20 mouse cellular contexts compared by ENCODE assay signal in the genomic region with DNA sequence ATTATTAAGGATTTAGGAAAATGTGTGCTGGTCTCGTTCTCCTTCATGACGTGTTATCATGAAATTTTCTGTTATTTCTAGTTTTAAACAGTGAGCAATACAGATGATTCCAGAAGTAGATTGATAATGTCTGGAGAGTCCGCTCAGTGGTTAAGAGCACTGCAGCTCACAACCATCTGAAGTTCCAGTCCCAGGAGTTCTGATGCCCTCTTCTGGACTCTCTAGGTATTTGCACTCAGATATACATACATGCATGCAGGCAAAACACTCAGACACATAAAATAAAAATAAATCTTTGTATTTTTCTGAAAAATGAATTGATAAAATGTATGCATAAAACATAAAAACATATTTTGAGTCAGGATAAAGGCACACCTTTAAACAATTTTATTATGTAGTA.
DNase-seq lines count a peak whose midpoint lies in the region; ATAC-seq and TF ChIP-seq lines count a peak whose summit lies in the region.
"Had no signal": no experiment of that assay in that cellular context is flagged by ENCODE, and none has a peak within 500 bp of the region (broad histone marks: within the 10 kb centered on the region; RNA-seq: fewer than 3 reads in every experiment).

No protein-coding gene starts in this region.

- no peak for TF ChIP-seq POLR2A in heart, adult 2 months (IDR thresholded peaks at IDR 0.05; ENCODE audit: insufficient read depth, low read depth, low read length)

- TF ChIP-seq EP300 in heart, adult 2 months (IDR thresholded peaks at IDR 0.05; ENCODE audit: insufficient read depth, low read depth, low read length) = no peak

- no peak overlapping the region for H3K4me3 ChIP-seq in heart, adult 2 months
- H3K4me3 ChIP-seq in left cerebral cortex, adult 2 months = no peak overlapping the region
- no peak overlapping the region for H3K4me3 ChIP-seq in E14TG2a.4 (replicated peaks; ENCODE audit: low read length)
- H3K4me3 ChIP-seq: embryonic facial prominence, embryonic 13.5 days; hindbrain, embryonic 12.5 days; intestine, embryonic 15.5 days; limb, embryonic 10.5 days; liver, embryonic 13.5 days; megakaryocyte, embryonic 14.5 days had no signal

- H3K9ac ChIP-seq in heart, adult 2 months (ENCODE audit: low read depth, low read length) = no peak overlapping the region
- H3K9ac ChIP-seq: embryonic facial prominence, embryonic 13.5 days; hindbrain, embryonic 12.5 days; intestine, embryonic 15.5 days; liver, embryonic 13.5 days had no signal

- H3K36me3 ChIP-seq in heart, adult 2 months (ENCODE audit: control insufficient read depth, insufficient read depth, low read length) = no peaks in the 10 kb centered on the region
- no peaks in the 10 kb centered on the region for H3K36me3 ChIP-seq in E14TG2a.4 (ENCODE audit: insufficient read depth, low read length)
- H3K36me3 ChIP-seq: embryonic facial prominence, embryonic 13.5 days; hindbrain, embryonic 12.5 days; intestine, embryonic 15.5 days; limb, embryonic 10.5 days; liver, embryonic 13.5 days had no signal

- no peaks in the 10 kb centered on the region for H3K79me2 ChIP-seq in heart, adult 2 months (replicated peaks; ENCODE audit: control insufficient read depth, insufficient read depth, low read length)

- no peak for DNase-seq in heart, adult 2 months
- no peak for DNase-seq in heart, postnatal 36 days
- DNase-seq in left cerebral cortex, adult 2 months (ENCODE audit: extremely low spot score in 1 of 2, low spot score in 2 of 2) = no peak
- DNase-seq in left cerebral cortex, adult 11 months (ENCODE audit: low spot score) = no peak
- DNase-seq in Patski (ENCODE audit: low read depth, low spot score) = no peak
- DNase-seq in adrenal gland, postnatal 36 days = no peak
- DNase-seq: cerebellum, postnatal 14 days; gastrocnemius, postnatal 25 days; liver, embryonic 13.5 days; lung, postnatal 14 days; right cerebral cortex, postnatal 4 days; thymus, postnatal 36 days had no signal

- no peaks in the 10 kb centered on the region for H3K27me3 ChIP-seq in heart, adult 2 months (ENCODE audit: control insufficient read depth, insufficient read depth, low read length)
- no peaks in the 10 kb centered on the region for H3K27me3 ChIP-seq in E14TG2a.4 (ENCODE audit: insufficient read depth, low read length)
- H3K27me3 ChIP-seq in Patski = no peaks in the 10 kb centered on the region
- H3K27me3 ChIP-seq: embryonic facial prominence, embryonic 13.5 days; hindbrain, embryonic 12.5 days; intestine, embryonic 15.5 days; liver, embryonic 13.5 days; megakaryocyte, embryonic 14.5 days had no signal

- ATAC-seq in Patski = no peak
- ATAC-seq in cerebellum, adult (ENCODE audit: insufficient number of reproducible peaks, low FRiP score, low TSS enrichment) = no peak
- ATAC-seq: intestine, embryonic 15.5 days; midbrain, embryonic 16.5 days had no signal

- H3K9me3 ChIP-seq in E14TG2a.4 (ENCODE audit: low read length) = peaks cover 27% of the 10 kb centered on the region
- H3K9me3 ChIP-seq: hindbrain, embryonic 12.5 days; intestine, embryonic 15.5 days; limb, embryonic 10.5 days; liver, embryonic 13.5 days had no signal

- peak; percentile 37; the same call in 1 of the 2 replicates for TF ChIP-seq CTCF in heart, adult 2 months (IDR thresholded peaks at IDR 0.05)
- peak; percentile 38 for TF ChIP-seq CTCF in left cerebral cortex, adult 2 months (IDR thresholded peaks at IDR 0.05)
- TF ChIP-seq CTCF in E14TG2a.4 (conservative IDR thresholded peaks at IDR 0.05; ENCODE audit: low read length) (peak; percentile 39; the same call in 1 of the 2 replicates), Patski (IDR thresholded peaks at IDR 0.05) (peak; percentile 41)

- in situ Hi-C loops in Patski (cut with MboI; ENCODE audit: low pct_unique_long_range_greater_than_20kb) = no loop called here

- no peaks in the 10 kb centered on the region for H3K4me1 ChIP-seq in heart, adult 2 months (ENCODE audit: control insufficient read depth, insufficient read depth, low read length)
- H3K4me1 ChIP-seq in E14TG2a.4 (replicated peaks; ENCODE audit: low read depth, low read length) = no peaks in the 10 kb centered on the region
- H3K4me1 ChIP-seq: embryonic facial prominence, embryonic 13.5 days; hindbrain, embryonic 12.5 days; intestine, embryonic 15.5 days; limb, embryonic 10.5 days; liver, embryonic 13.5 days; megakaryocyte, embryonic 14.5 days had no signal

- POLR2A ChIA-PET in Patski (lab: Charles Lee) = no interaction called here

- CTCF ChIA-PET in Patski (lab: Charles Lee) = no interaction called here

- intact Hi-C loops in heart, adult 2 months (cut with DNase I) = loop anchor here (10.0 kb wide), 1 partner anchor 1046 kb away; no protein-coding TSS in a partner anchor
- intact Hi-C loops in heart, postnatal 36 days (cut with DNase I) = no loop called here
- intact Hi-C loops in left cerebral cortex, adult 2 months (cut with DNase I) = loop anchor here (10.0 kb wide), 1 partner anchor 1046 kb away; no protein-coding TSS in a partner anchor

- WGBS in heart, adult 2 months = 90% methylated on average over 3 of the region's 3 CpGs

- no peak overlapping the region for H3K27ac ChIP-seq in heart, adult 2 months
- H3K27ac ChIP-seq in left cerebral cortex, adult 2 months = no peak overlapping the region
- H3K27ac ChIP-seq: embryonic facial prominence, embryonic 13.5 days; hindbrain, embryonic 12.5 days; intestine, embryonic 15.5 days; limb, embryonic 10.5 days; liver, embryonic 13.5 days had no signal
